Mouse (Mus musculus) heart, postnatal 4 days (tissue): ENCODE data around the gene Gm17584. TPM values are rescaled to one million over a fixed set of nuclear protein-coding genes. Genes with fewer than 3 reads are reported as not detected.
"Not testable (repeated sequence)": the region's sequence is repeated elsewhere in the genome, so short reads cannot be mapped to it uniquely, and the experiment has no call there.

Source experiments
- DNase-seq: peaks from one replicate; pipeline ENCODE4 v3.0.0; 2021
- total RNA-seq, 2 experiments: library from RNA; stranded (reverse); gene quantifications; 2 replicates each; pipeline ENCODE4 v1.2.3; 2021

Gm17584 gene
- total RNA-seq: not detected

DNA sequence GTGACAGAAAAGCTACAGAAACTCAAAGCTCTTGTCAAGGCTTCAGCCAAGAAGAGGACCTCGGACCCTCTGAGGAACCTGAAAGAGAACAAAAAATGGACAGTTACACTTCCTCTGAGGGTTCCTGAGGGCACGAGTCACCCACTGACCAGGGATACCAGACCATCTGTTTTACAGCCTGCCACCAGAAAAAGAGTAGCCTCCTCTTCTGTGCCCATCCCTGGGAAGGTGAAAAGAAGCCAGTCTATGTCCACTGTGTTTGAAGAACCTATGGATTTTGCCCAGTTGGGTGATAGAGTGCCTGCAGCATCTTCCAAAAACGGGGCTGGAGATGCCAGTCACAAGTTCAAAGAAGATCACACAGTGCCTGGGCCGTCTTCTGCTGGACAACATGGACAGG is at the start of gene Gm17584:
Gene Gm17584 (plus strand): TSS at position 301 of the 400 bp plus-strand sequence.
- not testable (repeated sequence) for DNase-seq

Other genes with a start within 250 kb of the Gm17584 start
- gene Gm17469, start 129.3 kb downstream of the Gm17584 start, total RNA-seq: not detected